Mouse (Mus musculus): Measurements from ENCODE around the gene Cwc25. TPM values are rescaled to one million over a fixed set of nuclear protein-coding genes. Genes with fewer than 3 reads are reported as not detected.
A peak's percentile ranks its signal among the peaks of the same experiment; 100 is the strongest.

Gene Cwc25
- polyA plus RNA-seq, 1 experiment from 2014 or later = 18.0 TPM

DNA sequence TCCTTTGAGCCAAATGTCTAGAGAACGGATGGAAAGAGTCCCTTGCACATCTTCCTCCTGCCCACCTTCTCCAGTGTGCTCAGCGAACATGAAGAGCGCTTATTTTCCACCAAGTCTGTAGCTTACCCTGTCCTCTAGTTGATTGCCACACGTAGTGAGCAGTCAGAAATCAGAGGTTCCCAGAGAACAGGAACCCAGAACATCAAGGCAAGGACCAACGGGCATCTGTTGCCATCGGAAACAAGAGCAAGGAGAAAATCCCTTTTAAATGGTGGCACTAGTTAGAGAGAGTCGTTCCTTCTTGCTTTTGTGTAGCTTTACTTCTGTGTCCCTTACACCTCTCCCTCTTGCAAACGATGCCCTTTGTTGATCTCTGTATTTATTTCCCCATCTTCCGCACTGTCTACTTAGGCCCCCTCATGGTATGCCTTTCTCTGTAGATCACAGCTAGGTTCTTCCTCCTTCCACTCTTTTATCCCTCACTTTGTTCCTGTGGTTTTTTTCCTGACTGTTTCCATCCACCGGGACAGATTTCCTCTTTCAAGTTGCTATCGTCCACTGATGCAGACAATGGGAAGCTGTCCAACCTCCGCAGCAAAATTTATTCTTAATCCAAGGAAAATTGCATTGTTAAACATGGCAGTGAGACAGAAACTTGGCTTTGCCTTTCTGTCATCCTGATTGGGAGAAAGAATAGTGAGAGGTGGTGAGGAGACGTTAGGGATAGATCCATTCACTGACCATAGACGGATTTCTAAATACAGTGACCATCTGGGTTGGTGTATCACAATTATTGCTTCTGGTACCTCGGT lies 64.6 kb downstream of the Cwc25 start:
- Histone ChIP-seq H3K4me3 (peak overlapping the region; percentile 92), H3K27ac (peak overlapping the region; percentile 97; the same call in 1 of the 2 replicates), H3K27me3 (no peaks in the 10 kb centered on the region), H3K4me1 (peaks cover 46% of the 10 kb centered on the region), H3K9ac (0 out of 2 replicates have a peak overlapping the region, but pooled peaks have one; percentile 5), H3K4me2 (peak overlapping the region; percentile 91), H3K36me3 (ENCODE audit: poor library complexity, severe bottlenecking) (peaks cover 15% of the 10 kb centered on the region), H3K9me3 (replicated peaks) (no peaks in the 10 kb centered on the region)
- 48% methylated on average over 15 of the region's 15 CpGs for WGBS
- ATAC-seq = no peak

DNA sequence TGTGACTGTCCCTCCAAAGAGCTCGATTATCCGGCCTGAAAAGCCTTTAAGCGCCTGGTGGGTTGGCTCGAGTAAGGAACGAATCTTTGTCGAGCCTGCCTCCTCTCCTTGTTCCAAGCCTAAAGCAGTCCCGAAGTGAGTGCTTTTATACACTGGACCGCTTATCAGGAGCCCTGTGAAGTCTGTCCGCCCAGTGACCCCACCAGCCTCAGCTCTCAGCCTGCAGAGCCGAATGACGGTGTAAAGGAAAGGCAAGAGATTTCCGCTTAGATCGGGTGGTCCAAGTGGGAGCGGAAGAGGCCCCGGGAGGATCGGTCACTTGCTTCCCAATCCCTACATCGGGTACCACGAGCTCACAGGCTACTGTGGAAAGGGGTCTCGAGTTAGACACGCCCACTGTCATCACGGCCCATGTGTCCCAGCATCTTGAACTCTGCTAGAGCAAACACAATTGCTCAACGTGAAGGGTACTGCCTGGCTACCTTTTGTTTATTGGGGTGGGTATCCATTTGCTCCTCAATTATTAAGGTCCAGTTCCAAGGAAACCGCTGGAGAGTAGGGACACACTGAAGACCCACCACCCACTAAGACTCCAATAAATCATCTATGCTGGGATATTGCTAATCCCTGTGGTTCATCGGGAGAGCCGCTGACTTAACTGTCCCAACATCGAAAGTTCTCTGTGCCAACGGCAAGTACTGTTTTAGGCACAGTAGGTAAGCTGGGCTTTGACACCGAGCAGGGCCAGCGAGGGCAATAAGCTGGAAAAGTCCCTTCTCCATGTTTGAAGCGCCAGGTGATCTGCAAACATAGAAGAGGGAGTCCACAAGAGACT lies 65.4 kb downstream of the Cwc25 start:
- H3K9me3 ChIP-seq (replicated peaks) = no peaks in the 10 kb centered on the region
- no peak for ATAC-seq
- H3K4me2 ChIP-seq = peak overlapping the region; percentile 91
- peaks cover 7% of the 10 kb centered on the region for H3K36me3 ChIP-seq (ENCODE audit: poor library complexity, severe bottlenecking)
- H3K4me3 ChIP-seq = peak overlapping the region; percentile 68
- H3K4me1 ChIP-seq = peaks cover 55% of the 10 kb centered on the region
- H3K27me3 ChIP-seq = no peaks in the 10 kb centered on the region
- H3K9ac ChIP-seq = peak overlapping the region; percentile 97
- H3K27ac ChIP-seq = peak overlapping the region; percentile 97
- 17% methylated on average over 30 of the region's 30 CpGs for WGBS

DNA sequence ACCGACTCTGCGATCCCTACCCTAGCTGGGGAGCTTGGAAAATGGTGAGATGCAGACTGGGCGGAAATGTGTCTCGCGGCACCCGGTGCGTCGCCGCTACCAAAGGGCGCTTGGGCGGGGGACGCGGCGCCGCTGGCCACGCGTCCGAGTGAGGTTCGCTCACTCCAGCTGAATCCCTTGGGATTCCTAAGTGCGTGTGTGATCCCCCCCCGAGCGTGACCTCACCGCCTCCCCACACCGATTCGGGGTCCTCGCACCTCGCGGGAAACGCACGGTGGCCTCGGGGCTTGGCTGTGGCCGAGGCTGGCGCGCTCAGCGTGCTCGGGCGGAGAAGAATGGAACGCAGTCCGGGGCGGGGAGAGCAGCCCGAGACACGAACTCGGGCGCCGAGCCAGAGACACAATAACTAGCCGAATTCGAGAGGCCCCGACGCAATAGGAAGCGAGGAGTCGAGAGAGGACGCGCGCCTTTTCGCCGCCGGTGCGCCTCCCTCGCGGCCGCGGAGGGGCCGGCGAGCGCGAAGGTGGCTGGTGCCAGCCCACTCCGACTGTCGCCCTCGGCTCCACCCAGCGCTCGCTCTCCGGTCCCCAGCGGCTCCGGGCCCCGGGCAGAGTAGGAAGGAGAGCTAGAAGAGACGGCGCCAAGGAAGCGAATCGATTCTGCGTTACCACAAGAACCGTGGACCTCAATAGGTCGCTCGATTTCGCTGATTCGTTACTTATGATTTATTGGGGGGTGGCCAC lies 66.2 kb downstream of the Cwc25 start, which contains the start of gene Pcgf2:
TSS of gene Pcgf2 (minus strand) at position 495 of the 743 bp plus-strand sequence.
- ATAC-seq = peak; percentile 20
- H3K4me1 ChIP-seq = peaks cover 63% of the 10 kb centered on the region
- H3K9ac ChIP-seq = peak within 1 kb of the TSS; percentile 97
- H3K27me3 ChIP-seq = no peaks in the 10 kb centered on the region
- WGBS = under 1% methylated on average over 83 of the region's 85 CpGs
- peak within 1 kb of the TSS; percentile 97 for H3K27ac ChIP-seq
- peak within 1 kb of the TSS; percentile 91 for H3K4me2 ChIP-seq
- peak within 1 kb of the TSS; percentile 68 for H3K4me3 ChIP-seq
- 0 out of 2 replicates have a peak, but pooled peaks cover 5% of the 10 kb centered on the region for H3K36me3 ChIP-seq (ENCODE audit: poor library complexity, severe bottlenecking)
- H3K9me3 ChIP-seq (replicated peaks) = no peaks in the 10 kb centered on the region

DNA sequence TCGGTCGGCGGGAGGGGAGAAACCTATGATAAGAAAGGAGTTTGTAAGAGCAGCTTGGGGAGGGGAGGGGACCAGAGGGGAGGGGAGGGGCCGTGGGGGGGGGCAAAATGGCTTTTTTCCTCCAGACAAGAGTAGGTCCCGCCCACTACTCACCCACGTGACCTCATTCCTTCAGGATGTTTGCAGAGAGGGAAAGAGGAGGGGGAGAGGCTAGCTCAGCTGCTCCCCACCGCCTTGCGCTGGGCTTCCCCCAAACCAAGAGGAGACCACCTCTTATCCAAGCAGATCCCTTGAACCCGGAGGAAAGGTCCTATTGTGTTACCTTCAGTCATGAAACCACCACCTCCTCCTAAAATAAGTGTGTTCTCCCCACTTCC lies 66.7 kb downstream of the Cwc25 start:
- Histone ChIP-seq H3K27ac (peak overlapping the region; percentile 97), H3K9me3 (replicated peaks) (no peaks in the 10 kb centered on the region), H3K36me3 (ENCODE audit: poor library complexity, severe bottlenecking) (no peaks in the 10 kb centered on the region), H3K9ac (peak overlapping the region; percentile 97), H3K4me1 (peaks cover 65% of the 10 kb centered on the region), H3K27me3 (no peaks in the 10 kb centered on the region), H3K4me2 (peak overlapping the region; percentile 91), H3K4me3 (peak overlapping the region; percentile 68)
- peak; percentile 32 for ATAC-seq
- 3% methylated on average over 3 of the region's 9 CpGs for WGBS

DNA sequence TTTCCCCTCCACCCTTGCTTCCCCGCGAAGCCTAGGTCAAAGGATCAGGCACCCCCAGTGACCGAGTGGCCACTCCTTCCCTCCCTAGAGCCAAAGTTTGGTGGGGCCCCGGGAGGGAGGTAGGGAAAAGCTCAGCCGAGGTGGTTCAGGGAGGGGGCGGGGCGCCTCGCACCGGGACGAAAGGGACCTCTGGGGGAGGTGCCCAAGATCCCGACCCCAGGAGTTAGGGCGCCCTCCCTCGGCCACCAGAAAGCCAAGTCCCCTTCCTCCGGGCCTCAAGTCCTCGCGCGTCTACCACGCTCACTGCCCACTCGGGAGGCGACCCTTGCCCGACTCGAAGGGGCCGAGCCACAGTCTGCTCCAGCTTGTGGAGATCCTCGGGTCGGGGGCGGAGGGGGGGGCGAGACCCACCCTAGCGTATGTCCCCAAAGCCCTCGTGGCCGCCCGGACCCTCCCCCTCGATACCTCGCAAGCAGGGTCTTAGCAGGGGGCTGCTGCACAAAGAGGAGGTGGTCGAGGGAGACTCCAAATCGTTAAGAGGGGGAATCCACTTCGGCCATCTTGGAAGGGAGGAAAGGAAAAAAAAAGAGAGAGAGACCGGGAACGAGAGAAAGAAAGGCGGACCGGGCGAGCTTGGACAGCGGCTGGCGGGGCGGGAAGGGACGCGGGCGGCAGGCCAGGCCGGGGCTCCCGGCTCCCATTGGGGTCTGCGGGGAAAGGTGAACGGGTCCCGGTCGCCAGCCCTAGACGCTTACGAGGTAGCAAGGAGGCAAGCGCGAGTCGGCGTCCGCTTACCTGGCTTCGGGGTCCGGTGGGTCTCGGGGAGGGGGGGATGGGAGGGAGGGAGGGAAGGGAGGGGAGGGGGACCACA lies 67.4 kb downstream of the Cwc25 start:
- Histone ChIP-seq H3K27ac (peak overlapping the region; percentile 97), H3K4me3 (peak overlapping the region; percentile 68), H3K9me3 (replicated peaks) (no peaks in the 10 kb centered on the region), H3K4me2 (peak overlapping the region; percentile 91), H3K4me1 (peaks cover 65% of the 10 kb centered on the region), H3K9ac (peak overlapping the region; percentile 97), H3K27me3 (no peaks in the 10 kb centered on the region), H3K36me3 (ENCODE audit: poor library complexity, severe bottlenecking) (no peaks in the 10 kb centered on the region)
- ATAC-seq = no peak; the same call in 1 of the 2 replicates
- under 1% methylated on average over 60 of the region's 63 CpGs for WGBS

DNA sequence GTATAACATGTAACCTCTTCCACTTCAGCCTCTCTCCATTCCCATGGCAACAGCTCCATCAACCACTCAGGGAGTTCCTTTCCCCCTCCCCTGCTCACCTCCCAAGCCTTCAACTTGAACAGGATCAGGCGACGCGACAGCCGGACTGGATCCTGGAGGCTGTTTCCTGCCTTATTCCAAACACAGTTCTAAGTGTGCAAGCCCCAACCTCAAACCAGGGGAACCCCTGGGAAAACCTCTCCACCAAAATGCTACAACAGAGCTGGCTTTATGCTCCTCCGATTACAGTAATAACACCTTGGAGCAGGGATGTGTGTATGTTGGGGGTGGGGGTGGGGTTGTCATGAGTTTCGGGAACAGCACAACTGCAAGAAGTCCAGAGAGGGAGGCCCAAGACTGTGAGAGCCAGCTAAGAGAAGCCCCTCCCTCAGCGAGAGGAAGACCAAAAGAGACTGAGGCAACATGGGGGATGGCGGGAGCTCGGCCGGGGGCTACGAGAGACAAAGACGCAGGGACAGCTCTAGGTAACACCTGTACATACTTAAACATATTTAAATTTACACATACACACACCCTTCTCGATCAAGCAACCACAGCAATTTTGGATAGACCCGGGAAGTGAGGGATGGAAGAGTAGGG lies 68.3 kb downstream of the Cwc25 start:
- H3K4me3 ChIP-seq = peak overlapping the region; percentile 68
- H3K4me1 ChIP-seq = peaks cover 71% of the 10 kb centered on the region
- peak overlapping the region; percentile 97 for H3K27ac ChIP-seq
- H3K27me3 ChIP-seq = no peaks in the 10 kb centered on the region
- H3K4me2 ChIP-seq = peak overlapping the region; percentile 91
- peaks cover 5% of the 10 kb centered on the region for H3K36me3 ChIP-seq (ENCODE audit: poor library complexity, severe bottlenecking)
- H3K9me3 ChIP-seq (replicated peaks) = no peaks in the 10 kb centered on the region
- H3K9ac ChIP-seq = peak overlapping the region; percentile 97
- WGBS = under 1% methylated on average over 14 of the region's 14 CpGs
- ATAC-seq = no peak

DNA sequence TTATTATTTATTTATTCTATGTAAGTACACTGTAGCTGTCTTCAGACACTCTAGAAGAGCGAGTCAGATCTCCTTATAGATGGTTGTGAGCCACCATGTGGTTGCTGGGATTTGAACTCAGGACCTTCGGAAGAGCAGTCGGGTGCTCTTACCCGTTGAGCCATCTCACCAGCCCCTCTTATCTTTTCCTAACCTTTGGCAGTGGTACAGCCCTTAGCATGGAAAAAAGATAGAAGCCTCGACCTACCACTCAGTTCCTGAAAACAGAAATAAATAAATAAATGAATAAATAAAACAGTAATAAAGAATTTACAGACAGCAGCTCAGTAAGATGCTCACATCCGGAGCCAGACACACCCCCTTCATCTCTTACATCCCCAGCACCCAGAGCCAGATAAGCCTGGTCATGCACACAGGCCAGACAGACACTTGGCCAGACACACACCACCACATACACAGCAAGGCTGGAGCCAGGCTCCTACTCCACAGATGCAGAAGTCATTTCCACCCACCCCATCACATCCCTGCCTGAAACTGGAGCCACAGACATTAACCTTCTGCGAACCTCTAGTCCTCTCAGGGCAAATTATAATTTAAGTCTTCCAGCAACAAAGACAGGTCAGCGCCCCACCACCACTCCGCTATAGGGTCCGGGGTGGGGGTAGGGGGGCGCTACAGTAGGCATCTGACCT lies 69.0 kb downstream of the Cwc25 start:
- WGBS = 49% methylated on average over 11 of the region's 11 CpGs
- H3K27me3 ChIP-seq = no peaks in the 10 kb centered on the region
- peak overlapping the region; percentile 68 for H3K4me3 ChIP-seq
- H3K9ac ChIP-seq = peak overlapping the region; percentile 97
- H3K4me2 ChIP-seq = peak overlapping the region; percentile 91
- peaks cover 75% of the 10 kb centered on the region for H3K4me1 ChIP-seq
- peaks cover 12% of the 10 kb centered on the region for H3K36me3 ChIP-seq (ENCODE audit: poor library complexity, severe bottlenecking)
- no peak for ATAC-seq
- H3K27ac ChIP-seq = peak overlapping the region; percentile 97
- no peaks in the 10 kb centered on the region for H3K9me3 ChIP-seq (replicated peaks)

DNA sequence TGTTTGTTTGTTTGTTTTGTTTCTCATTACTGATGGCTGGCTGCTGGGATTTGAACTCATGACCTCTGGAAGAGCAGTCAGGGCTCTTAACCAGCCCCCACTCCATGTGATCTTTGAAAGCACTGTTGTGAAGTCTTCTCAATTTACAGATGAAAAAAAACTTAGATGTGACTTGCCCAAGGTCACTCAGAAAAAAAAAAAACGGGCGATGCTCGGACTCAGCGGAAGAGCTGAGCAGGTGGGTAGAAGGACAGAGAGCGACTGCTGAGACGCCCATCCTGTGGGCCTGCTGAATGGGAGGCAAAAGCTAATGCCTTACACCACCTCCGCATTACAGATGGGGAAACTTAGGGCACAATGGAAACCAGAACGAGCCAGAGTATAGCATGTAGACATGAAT lies 69.7 kb downstream of the Cwc25 start:
- 65% methylated on average over 8 of the region's 8 CpGs for WGBS
- Histone ChIP-seq H3K27ac (peak overlapping the region; percentile 90), H3K9ac (peak overlapping the region; percentile 47), H3K4me3 (peak overlapping the region; percentile 68), H3K4me2 (peak overlapping the region; percentile 91), H3K9me3 (replicated peaks) (no peaks in the 10 kb centered on the region), H3K27me3 (no peaks in the 10 kb centered on the region), H3K36me3 (ENCODE audit: poor library complexity, severe bottlenecking) (peaks cover 19% of the 10 kb centered on the region), H3K4me1 (peaks cover 70% of the 10 kb centered on the region)
- ATAC-seq = no peak

DNA sequence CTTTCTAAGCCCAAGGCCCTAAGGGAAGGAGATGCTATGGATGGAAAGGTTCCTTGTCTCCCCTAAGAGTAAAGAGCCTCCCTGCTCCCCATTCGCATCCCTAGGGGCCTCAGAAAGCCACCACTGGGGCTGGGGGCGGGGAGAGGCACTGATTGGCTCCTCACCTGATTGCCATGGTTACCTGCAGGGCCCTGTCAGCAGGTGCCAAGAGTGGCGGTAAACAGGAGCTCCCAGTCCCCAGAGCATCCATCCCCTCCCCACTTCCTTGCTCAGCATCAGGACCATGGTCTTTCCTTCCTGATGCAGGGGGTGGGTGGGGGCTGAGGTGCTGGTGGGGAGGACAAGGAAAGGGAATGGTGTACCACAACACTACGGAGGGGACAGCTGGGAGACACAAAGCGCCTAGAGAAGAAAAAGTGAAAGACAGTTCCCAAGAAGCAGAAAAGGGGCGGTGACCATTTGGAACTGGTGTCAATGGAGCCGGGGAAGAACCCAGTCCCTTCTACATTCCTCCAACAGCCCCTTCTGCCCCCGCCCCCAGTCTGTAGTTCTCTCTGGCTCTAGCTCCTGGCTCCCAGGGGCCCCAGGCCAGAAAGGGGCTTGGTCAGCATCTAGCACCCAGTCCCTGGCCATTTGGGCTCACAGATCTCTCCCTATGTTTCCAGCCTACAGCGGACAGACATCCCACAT lies 70.5 kb downstream of the Cwc25 start:
- no peaks in the 10 kb centered on the region for H3K27me3 ChIP-seq
- ATAC-seq = no peak
- 12% methylated on average over 9 of the region's 9 CpGs for WGBS
- H3K4me2 ChIP-seq = peak overlapping the region; percentile 91
- peak overlapping the region; percentile 68 for H3K4me3 ChIP-seq
- peaks cover 62% of the 10 kb centered on the region for H3K4me1 ChIP-seq
- peak overlapping the region; percentile 47 for H3K9ac ChIP-seq
- no peaks in the 10 kb centered on the region for H3K9me3 ChIP-seq (replicated peaks)
- peaks cover 27% of the 10 kb centered on the region for H3K36me3 ChIP-seq (ENCODE audit: poor library complexity, severe bottlenecking)
- peak overlapping the region; percentile 90 for H3K27ac ChIP-seq
